Mouse (Mus musculus) MEL (cell line): Measurements from ENCODE around the gene 2510002D24Rik. TPM values are rescaled to one million over a fixed set of nuclear protein-coding genes. Genes with fewer than 3 reads are reported as not detected.

ENCODE experiments used
- DNase-seq: peaks from one replicate; pipeline ENCODE4 v3.0.0; 2011; ENCODE audit warnings: low read depth, low spot score
- H3K27ac ChIP-seq: 2 replicates; pipeline ENCODE4 v1.5.1; 2012; ENCODE audit warnings: low read depth, mild to moderate bottlenecking, control low read depth, low read length, moderate library complexity; ENCODE audit not compliant: control insufficient read depth
- H3K27me3 ChIP-seq, 2 experiments: fragments of 150-350 bp in 1 of 2; sonication (generic) in 1 of 2; 2 replicates each; pipeline ENCODE4 v1.6.1; 2012; ENCODE audit warnings: low read length in 2 of 2, mild to moderate bottlenecking in 2 of 2, improper control_type of control experiment in 1 of 2, moderate library complexity in 1 of 2; ENCODE audit not compliant: insufficient read depth in 2 of 2, control insufficient read depth in 1 of 2
- H3K36me3 ChIP-seq, 2 experiments: 2 replicates each; pipeline ENCODE4 v1.6.1; 2012 to 2014; ENCODE audit warnings: low read length in 2 of 2, improper control_type of control experiment in 1 of 2, inconsistent platforms in 1 of 2, mild to moderate bottlenecking in 1 of 2; ENCODE audit not compliant: insufficient read depth in 2 of 2, control insufficient read depth in 1 of 2
- H3K4me1 ChIP-seq, 2 experiments: fragments of 150-350 bp in 1 of 2; sonication (generic) in 1 of 2; 2 replicates each; pipeline ENCODE4 v1.6.1; 2012; ENCODE audit warnings: low read length in 2 of 2, improper control_type of control experiment in 1 of 2, mild to moderate bottlenecking in 1 of 2; ENCODE audit not compliant: insufficient read depth in 2 of 2, control insufficient read depth in 1 of 2
- H3K4me3 ChIP-seq, 2 experiments: fragments of 150-350 bp in 1 of 2; sonication (generic) in 1 of 2; 2 replicates each; pipeline ENCODE4 v1.5.1; 2012; ENCODE audit warnings: low read depth in 2 of 2, low read length in 2 of 2, mild to moderate bottlenecking in 2 of 2, moderate library complexity in 2 of 2, control low read depth in 1 of 2, improper control_type of control experiment in 1 of 2; ENCODE audit not compliant: control insufficient read depth in 1 of 2, insufficient read depth in 1 of 2
- H3K79me2 ChIP-seq: 2 replicates; pipeline ENCODE4 v1.6.1; 2012; ENCODE audit warnings: mild to moderate bottlenecking, low read length, moderate library complexity; ENCODE audit not compliant: control insufficient read depth, poor library complexity, insufficient read depth
- H3K9ac ChIP-seq: 2 replicates; pipeline ENCODE4 v1.6.1; 2012; ENCODE audit warnings: low read depth, mild to moderate bottlenecking, control low read depth, low read length, moderate library complexity; ENCODE audit not compliant: control insufficient read depth, poor library complexity, severe bottlenecking
- H3K9me3 ChIP-seq: fragments of 150-350 bp; sonication (generic); replicated peaks from 2 replicates; pipeline ENCODE4 v1.6.1; 2012; ENCODE audit warnings: mild to moderate bottlenecking, low read length, improper control_type of control experiment, moderate library complexity; ENCODE audit not compliant: insufficient read depth
- TCF12 ChIP-seq: IDR thresholded peaks from 2 replicates; pipeline ENCODE4 v1.6.1; 2014; ENCODE audit warnings: low read depth, mild to moderate bottlenecking, inconsistent platforms, low read length, improper control_type of control experiment, moderate library complexity
- polyA plus RNA-seq, 2 experiments: library from polyadenylated mRNA; stranded (reverse) in 1 of 2; unstranded in 1 of 2; fragments of >175 nt in 1 of 2; fragments of >200 nt in 1 of 2; gene quantifications; 2 replicates each; pipeline versions ENCODE4 v1.2.1 to v1.2.4; 2012; ENCODE audit warnings: low replicate concordance in 2 of 2, low read depth in 1 of 2; ENCODE audit not compliant: insufficient read length in 2 of 2, insufficient read depth in 1 of 2, missing spikeins in 1 of 2
- total RNA-seq: library from RNA; depleted of rRNA; stranded (reverse); fragments of 300-350 nt; gene quantifications from 2 replicates; pipeline ENCODE4 v1.2.3, GENCODE M21; 2012; rRNA removed

Gene 2510002D24Rik
- total and polyA plus RNA-seq, 3 experiments: 25.3 to 33.0 TPM; not detected in 1

GRCm38 (mm10) chr16:18884044-18884443, 47.7 kb downstream of the 2510002D24Rik start:
- Histone ChIP-seq H3K27me3 (no peaks in the 10 kb centered on the region), H3K79me2 (peaks cover 78% of the 10 kb centered on the region), H3K9ac (no peak overlapping the region), H3K27ac (no peak overlapping the region), H3K4me1 (peaks cover 11 to 16% of the 10 kb centered on the region in 2 experiments), H3K9me3 (no peaks in the 10 kb centered on the region), H3K4me3 (no peak overlapping the region), H3K36me3 (peaks cover 30 to 51% of the 10 kb centered on the region in 2 experiments)
- DNase-seq: no peak
- TF ChIP-seq TCF12: no peak
- TF ChIP-seq, all 39 proteins: peak for 0

Other genes starting within 250 kb of the 2510002D24Rik start
- not detected in 2 replicates for gene Tbx1, start 245.9 kb upstream of the 2510002D24Rik start, total RNA-seq
- not detected for gene Tbx1, start 245.9 kb upstream of the 2510002D24Rik start, polyA plus RNA-seq
- 0.35 and 0.42 TPM in 2 replicates for gene Gp1bb, start 214.2 kb upstream of the 2510002D24Rik start, total RNA-seq
- under 1 TPM in 1 of 2 experiments, not detected in 1; 0.14 TPM for gene Gp1bb, start 214.2 kb upstream of the 2510002D24Rik start, polyA plus RNA-seq
- 1.5 and 1.6 TPM in 2 replicates for gene Gm49601, start 210.2 kb upstream of the 2510002D24Rik start, total RNA-seq
- gene Gm49601, start 210.2 kb upstream of the 2510002D24Rik start, polyA plus RNA-seq: 1 to 10 TPM in 1 of 2 experiments, not detected in 1; 4.6 TPM
- gene Sept5, start 206.6 kb upstream of the 2510002D24Rik start, total RNA-seq: 7.4 and 8.3 TPM in 2 replicates
- 10 to 100 TPM in 1 of 2 experiments, not detected in 1; 29.3 TPM for gene Sept5, start 206.6 kb upstream of the 2510002D24Rik start, polyA plus RNA-seq
- gene Cldn5, start 59.7 kb upstream of the 2510002D24Rik start, total RNA-seq: not detected in 2 replicates
- gene Cldn5, start 59.7 kb upstream of the 2510002D24Rik start, polyA plus RNA-seq: not detected
- 37.3 and 41.9 TPM in 2 replicates for gene Ufd1, start 24.8 kb upstream of the 2510002D24Rik start, total RNA-seq
- gene Ufd1, start 24.8 kb upstream of the 2510002D24Rik start, polyA plus RNA-seq: 10 to 100 TPM in 1 of 2 experiments, not detected in 1; 67.8 TPM
- gene Cdc45, start 24.6 kb upstream of the 2510002D24Rik start, total RNA-seq: 81.1 and 90.2 TPM in 2 replicates
- gene Cdc45, start 24.6 kb upstream of the 2510002D24Rik start, polyA plus RNA-seq: 10 to 100 TPM in 1 of 2 experiments, not detected in 1; 87.4 TPM
- gene Gm28539, start within 50 bp of the 2510002D24Rik start, total RNA-seq: 1.3 and 2.9 TPM in 2 replicates
- gene Gm28539, start within 50 bp of the 2510002D24Rik start, polyA plus RNA-seq: 10 to 100 TPM in 1 of 2 experiments, not detected in 1; 13.9 TPM
- gene Mrpl40, start 40.3 kb downstream of the 2510002D24Rik start, total RNA-seq: 77.2 and 78.7 TPM in 2 replicates
- gene Mrpl40, start 40.3 kb downstream of the 2510002D24Rik start, polyA plus RNA-seq: 10 to 100 TPM in 1 of 2 experiments, not detected in 1; 84.6 TPM
- gene Hira, start 40.5 kb downstream of the 2510002D24Rik start, total RNA-seq: 40.9 and 50.5 TPM in 2 replicates
- gene Hira, start 40.5 kb downstream of the 2510002D24Rik start, polyA plus RNA-seq: 100 to 1,000 TPM in 1 of 2 experiments, not detected in 1; 203 TPM